Mouse (Mus musculus): ENCODE results near the gene Gfm1.

Gfm1 gene

DNA sequence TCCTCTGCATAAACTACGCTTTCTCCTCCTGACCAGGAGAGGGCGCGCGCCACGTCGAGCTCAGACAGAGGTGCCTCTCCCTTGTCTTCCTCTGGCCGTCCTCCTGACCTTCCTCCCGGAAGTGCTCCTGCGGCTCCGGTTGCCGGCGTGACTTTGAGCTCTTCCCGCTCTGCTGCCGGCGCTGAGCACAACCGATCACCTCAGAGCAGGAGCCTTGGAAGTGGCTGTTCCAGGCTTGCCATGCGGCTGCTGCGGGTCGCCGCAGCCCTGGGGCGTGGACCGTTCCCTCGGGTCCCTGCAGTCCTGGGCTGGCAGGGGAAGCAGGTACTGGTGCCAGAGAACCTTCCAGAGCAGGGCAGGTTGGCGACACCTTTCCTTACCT, at the start of gene Gfm1:
Gfm1 (plus strand) TSS at position 98 of the 382 bp plus-strand sequence.
- peak; percentile 87 to 90 for DNase-seq

DNA sequence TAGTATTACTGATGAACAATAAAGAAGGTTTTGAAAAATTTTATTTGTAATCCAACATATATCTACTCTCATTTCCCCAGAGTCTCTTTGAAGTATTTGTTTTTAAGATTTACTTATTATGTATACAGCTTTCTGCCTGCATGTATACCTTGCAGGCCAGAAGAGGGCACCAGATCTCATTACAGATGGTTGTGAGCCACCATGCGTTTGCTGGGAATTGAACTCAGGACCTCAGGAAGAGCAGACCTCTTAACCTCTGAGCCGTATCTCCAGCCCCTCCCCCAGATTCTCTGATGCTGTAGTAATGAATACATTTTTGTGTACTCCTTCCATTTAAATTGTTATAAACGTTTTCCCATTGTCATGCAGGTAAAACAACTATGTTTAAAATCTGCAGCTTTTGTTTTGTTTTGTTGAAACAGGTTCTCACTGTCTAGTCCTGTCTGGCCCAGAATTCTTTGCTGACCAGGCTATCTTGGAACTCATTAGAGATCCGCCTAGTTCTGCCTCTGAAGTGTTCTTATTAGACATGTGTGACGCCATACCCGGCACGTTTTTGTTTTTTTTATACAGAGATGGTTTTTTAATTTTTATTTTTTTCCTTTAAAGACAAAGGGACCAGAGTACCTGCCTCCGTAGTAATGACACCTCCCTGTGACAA, 428 bp upstream of the Gfm1 start:
- no peak for DNase-seq

DNA sequence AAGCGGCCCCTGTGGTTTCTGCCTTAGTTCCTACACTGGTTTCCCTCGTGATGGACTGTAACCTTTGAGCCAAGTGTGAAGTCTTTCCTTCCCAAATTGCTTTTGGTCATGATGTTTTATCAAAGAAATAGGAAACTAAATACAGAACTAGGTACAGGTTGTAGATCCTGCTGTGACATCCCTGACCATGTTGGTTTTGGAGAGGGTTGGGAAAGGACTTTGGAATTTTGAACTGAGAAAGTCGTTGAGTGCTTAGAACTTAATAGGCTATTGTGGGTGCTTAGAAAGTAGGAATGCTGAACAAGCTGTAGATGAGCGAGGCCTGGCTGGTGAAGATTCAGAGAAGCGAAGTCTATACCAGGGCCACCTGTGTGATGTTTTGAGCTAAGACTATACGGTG, 4.1 kb downstream of the Gfm1 start:
- no peak for DNase-seq

DNA sequence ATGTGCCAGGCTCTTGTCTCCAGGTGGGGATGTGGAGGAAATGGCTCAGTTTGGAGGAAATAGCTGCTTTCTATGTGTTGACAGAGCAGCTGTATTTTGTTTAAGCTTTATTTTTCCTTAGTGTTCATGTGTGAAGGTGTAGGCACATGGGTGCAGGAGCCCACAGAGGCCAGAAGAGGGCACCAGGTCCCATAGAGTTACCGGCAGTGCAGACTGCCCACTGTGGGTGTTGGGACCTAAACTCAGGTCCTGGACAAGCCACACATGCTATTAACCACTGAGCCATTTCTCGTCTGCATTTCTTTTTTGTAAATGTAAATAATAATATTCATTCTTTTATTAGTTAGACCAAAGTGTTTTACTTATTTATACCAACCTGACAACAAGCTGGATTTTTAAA, 17.2 kb downstream of the Gfm1 start:
- no peak for DNase-seq

DNA sequence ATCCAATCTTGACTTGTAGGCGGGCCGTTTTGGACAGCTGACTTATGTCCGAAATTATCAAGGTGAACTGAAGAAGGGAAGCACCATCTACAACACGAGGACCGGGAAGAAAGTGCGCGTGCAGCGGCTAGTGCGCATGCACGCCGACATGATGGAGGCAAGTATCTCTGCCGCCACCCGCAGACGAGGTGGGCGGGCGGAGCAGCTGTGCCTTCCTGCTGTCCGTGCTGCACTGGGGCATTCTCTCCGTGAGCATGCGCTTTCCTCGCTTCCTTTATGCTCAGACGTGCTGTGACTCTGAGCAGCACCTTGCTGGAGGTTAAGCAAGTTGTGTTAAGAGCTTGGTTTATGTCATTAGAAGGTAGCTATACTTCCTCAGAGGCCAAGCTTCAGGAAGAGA, 19.8 kb downstream of the Gfm1 start:
- peak; percentile 27 for DNase-seq

DNA sequence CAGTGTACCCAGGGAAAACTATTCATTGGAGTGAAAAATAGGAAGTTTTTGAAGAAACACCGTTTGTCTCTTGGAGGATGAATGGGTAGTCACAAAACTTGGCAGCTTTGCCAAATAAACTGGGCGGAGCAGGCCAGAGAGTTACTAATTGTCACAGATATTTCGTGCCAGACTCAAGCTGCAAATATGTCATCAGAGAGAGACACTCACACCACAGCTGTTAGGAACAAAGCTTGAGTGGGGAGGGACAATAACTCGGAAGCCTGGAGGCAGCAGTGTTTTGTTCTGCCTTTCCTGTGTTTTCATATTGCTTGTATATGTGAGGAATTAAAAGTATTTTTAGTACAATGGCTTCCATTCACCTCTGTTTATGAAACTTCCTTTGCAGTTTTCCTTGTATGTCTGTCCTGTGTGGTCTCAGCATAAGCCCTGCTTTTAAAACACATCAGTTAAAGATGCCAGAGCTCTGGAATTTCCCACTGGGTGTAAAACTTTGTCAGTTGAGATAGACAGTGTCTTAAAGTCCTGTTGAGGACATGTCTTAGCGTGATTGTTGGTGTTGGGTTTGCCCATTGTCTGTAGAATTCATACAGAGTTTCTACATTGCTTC, 20.8 kb downstream of the Gfm1 start:
- DNase-seq, result peak; percentile 20 to 64

DNA sequence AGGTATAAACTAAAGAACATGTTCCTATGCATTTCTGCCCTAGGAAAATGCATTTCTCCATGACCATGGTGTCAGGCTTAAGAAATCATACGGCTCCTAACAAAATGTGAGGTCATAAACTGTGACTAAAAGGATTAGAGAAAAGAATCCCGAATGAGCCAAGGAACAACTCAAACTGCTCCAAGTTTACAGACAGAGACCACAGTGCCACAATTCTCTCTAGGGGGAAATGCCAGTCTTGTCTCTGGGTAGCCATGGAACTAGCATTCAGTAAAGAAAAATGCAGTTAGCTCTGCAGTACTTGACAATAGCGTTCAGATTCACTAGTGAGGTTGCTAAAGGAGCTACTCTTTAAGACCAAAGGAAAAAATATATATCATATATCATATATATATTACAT, 30.0 kb downstream of the Gfm1 start:
- no peak for DNase-seq

DNA sequence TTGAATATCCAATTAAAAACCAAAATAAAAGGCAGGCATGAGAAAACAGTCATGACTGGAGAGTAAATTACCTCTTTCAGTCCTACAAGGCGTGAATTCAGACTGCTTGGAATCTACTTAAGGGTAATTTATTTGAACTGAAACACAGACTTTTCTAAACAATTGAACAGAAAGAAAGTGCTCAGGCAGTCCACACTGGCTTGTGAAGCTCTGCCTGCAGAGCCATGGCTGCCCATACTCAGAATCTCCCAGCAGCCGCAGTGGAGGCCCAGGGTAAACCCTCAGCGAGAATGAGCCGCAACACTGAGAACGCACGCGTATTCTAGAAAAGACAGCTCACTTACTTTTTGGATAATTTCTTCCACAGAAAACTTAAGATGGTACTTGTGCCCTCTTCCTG, 32.1 kb downstream of the Gfm1 start:
- no peak for DNase-seq

DNA sequence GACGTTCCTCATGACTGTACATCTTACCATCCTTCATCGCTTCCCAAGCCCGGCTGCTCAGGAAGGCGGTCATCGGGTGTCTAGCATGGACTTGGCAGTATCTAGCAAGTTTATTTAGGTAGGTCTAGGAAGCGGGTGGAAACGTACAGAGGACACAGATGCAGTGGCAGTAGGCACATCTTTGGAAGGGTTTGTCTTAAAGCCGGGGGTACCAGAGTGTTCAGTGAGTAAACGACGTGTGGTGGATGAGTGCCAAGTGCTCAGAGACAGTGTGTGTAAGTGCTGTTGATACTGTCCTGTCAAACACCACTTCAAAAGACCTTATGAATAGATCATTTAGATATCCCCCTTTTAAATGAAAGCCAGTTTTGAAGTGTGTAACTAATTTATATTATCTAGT, 32.7 kb downstream of the Gfm1 start:
- DNase-seq, result no peak

DNA sequence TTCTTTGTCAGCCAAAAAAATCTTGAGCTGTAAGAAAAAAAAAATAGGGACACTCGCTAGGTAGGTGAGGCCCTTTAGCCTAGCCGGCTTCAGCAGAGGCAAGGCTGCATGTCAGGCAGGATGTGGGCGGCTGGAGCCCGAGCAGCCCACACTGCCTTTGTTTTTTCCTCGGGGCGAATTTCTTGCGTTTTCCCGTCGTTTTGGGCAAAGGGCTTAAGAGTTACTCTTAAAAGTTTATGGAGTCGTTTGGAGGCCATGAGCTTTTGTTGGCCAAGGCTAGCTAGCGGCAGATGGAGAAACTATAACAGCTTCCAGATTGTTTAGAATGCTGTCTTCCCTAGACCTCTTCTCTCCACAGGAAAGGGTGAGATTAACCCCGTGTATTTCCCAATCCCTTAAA, 33.1 kb downstream of the Gfm1 start:
- DNase-seq, result no peak

DNA sequence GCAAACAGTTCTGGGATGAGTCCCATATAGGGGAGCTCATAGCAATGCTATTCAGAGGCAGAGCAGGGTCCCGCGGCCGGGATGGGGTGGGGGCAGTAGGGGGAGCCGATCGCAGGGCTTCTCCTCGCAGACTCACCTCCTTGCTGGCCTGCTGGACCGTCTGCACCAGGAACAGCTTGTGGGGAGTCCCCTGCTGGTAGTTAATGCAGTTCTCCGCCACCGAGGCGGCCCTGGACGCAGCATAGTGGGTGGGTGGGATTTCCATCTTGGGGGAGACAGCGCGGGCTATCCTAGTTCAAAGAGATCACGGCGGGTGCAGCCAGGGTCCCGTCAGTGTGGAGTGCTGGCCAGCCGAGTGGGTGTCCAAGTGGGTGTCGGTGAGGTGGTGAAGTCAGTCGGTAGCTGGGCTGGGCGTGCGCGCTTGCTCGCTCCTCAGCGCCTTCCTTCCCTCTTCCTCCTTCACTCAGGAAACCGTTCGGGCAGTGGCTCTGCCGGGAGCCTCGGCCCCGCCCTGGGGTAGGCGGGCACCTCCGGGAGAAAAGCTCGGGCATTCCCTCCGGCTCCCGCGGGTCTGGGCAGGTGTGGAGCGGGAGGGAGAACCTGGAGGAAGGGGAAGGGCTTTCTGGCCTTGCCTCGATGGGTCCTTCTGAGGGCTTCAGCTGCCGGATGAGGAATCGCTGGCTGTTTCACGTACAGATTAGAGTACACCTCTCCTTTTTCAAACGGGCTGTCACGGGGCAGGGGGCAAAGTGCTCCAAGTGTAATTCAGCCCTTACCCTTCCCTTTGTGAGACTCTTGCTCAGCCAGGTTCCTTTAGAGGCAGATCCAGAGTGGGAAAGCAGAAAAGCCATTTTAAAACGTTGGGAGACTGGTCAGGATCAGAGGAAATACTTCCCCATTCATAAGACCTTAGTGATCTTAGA, 33.8 kb downstream of the Gfm1 start, which contains the start of gene Lxn:
Lxn (minus strand) TSS at position 477 of the 923 bp plus-strand sequence.
- DNase-seq, result peak; percentile 82 to 88

DNA sequence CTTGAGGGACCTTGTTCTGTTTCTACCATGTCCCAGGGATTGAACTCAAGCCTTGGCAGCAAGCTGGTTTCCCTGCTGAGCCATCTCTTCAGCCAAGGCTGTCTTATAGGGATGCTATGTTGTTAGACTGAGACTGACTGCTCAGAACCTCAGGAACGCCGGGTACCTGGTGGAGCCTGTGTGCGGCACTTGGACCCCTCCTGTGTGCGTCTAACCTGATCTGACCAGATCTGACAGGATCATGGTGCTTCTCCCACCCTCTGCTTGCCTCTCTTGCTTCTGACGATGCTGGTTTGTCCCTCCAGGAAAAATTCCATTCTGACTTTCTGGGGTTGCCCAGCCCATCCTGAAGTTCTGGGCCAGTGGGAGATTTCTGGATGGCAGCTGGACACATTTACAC, 36.7 kb downstream of the Gfm1 start:
- DNase-seq, result no peak

DNA sequence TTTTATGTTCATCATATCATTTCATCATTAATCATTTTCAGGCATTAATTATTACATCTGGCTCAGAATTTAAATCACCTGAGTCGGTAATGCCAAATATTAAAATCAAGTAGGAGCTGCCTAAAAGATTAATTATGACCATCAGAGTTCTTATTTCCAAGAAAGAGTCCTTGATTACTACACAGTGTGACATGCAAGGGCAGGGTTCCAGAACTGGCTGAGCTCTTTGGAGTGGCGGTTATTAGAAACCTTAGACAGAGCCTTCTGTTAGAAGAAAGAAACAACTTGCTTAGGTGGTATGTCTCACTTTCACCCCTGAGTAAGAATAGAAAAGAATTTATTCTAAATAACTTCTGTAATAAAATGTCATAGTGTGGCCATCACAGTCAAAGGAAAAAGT, 37.4 kb downstream of the Gfm1 start:
- DNase-seq, result no peak

DNA sequence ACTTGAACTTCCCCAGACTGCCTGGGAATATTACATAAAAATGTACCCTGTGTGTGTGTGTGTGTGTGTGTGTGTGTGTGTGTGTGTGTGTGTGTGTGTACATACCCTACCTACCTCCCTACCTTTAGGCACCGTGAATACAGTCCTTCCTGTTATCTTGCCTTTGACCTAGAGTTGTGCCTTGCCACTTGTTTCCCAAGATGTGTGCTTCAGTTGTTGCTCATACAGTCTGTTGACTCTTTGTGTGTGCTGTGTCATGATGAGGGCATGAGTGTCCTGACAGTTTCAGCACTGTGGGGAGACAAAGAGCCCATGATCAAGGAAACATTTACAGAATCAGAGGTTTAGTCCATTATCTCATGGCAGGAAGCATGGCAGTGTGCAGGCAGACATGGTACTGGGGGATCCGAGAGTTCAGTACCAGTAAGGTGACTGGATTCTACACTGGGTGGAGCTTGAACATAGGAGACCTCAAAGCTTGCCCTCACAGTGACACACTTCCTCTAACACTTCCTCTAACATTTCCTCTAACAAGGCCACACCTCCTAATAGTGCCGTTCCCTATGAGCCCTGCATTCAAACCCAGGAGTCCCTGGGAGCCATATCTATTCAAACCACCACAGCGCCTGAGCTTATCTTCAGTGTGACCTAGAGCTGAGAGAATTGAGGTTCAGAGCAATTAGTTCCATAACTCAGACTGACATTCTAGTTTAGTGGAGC, 41.7 kb downstream of the Gfm1 start:
- no peak for DNase-seq

DNA sequence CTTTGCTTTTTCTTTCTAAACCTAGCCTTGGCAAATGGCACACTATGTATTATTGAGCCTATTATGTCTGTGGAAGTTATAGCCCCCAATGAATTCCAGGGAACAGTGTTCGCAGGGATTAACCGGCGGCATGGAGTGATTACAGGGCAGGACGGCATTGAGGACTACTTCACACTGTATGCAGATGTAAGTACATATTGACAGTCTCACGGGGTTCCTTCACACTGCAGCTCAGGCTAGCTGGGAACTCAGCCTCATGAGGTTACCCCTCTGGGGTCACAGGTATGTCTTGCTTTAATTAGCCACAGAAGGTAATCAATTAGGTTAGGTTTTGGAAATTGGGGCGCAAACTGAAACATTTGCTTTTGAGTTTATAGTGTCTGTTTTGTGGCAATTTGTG, 43.5 kb downstream of the Gfm1 start:
- DNase-seq, result no peak

DNA sequence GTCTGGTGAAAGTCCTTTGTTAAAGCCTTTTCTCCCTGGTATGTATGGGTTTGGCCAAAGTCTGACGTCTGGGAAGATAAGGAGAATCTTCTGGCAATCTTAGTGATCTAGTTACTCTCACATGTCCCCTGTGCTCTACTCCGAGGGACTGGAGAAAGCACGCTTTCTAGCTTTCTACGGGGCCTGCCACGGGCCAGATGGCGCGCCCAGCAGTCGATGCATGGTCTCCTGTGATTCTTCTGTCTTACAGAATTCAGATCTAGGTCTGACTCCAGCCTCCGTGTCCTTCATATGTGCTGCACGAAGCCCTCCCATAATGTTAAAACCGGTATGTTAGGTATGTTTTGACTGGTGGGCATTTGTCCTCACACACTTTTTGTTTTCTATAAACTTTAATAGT, 49.9 kb downstream of the Gfm1 start:
- DNase-seq, result no peak

DNA sequence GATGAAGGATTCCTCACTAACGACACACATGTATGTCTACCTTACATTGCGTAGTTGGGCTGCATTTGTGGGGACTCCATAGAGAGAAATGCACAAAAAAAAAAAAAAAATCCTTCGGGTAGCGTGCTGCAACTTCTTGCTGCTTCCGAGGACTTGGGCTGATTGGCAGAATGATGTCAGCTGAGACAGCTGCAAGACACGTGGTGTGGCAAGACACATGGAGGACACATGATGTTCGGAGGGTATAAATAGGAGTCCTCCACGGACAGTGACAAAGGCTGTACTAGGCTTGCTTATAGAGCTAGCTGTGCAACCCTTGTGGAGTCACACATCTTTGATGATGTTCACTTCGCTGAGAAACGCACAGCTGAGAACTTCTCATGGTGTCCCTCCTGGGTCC, 52.5 kb downstream of the Gfm1 start:
- no peak for DNase-seq

DNA sequence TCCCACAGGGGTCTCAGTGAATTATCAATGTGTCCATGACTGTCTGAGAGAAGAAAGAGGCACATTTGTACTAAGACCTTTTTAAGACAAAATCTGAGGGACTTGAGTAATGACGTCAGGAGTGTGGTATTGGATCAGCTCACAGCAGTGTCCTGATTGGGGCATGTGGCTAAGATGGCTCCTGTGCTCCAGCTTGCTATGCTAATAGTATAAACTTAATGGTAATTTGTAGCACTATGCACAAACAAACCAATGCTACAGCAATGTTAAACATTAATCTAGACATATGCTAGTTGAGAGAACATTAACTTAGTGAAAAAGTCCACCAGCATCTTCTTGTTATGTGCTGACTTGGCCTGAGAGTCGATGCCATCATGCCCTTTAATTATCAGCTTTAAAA, 55.3 kb downstream of the Gfm1 start:
- no peak for DNase-seq

DNA sequence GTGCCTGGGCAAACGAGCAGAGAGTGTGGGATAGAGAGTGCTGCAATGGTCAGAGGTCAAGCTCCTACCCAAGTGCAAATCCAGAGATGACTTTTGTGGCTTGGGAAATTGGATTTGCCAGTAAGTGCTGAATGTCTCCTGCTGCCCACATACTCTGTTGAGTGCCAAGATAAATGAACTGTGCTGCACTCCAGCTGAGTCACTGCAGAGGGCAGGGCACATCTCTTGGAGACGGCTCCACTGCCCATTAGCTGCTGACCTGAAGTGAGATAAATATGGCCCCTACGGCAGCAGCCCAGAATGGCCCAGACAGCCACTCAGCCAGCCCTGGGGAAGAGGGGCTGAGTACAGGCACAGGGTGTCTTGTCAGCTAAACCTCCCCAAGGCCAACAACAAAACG, 60.3 kb downstream of the Gfm1 start:
- DNase-seq, result no peak

DNA sequence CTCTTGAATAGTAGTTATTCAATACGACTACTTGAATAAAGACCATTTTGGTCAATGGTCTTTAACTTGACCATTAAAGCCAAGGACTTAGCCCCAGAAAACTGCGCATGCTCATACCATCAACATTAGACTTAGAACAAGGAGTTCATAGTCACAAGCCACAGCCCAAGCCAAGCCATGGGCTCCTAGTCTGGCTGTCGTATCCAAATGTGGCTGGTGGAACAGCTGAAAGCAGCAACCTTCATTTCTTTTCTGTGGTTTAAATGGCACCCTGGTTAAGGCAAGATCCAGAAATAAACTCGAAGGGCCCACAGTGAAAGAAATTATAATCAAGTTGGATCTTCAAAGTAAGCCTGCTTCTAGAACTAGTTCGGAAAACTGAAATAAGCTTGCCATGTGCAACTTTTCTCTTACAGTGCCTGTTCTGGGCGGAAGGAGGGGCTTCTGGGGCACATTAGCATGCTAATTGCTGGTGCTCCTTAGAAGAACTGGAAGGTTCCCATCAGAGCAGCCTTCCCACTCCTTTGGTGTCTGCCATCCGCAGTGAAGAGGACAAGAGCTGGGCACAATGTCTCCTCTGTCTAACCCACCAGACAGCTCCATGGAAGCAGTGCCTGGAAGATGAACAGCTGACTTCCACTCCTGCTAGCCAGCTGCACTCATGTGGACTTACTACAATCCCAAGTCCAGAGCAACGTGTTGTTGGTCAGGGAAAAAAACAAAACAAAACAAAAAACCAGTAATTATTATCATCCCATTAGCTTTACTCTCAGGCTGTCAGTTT, 62.4 kb downstream of the Gfm1 start:
- DNase-seq, result no peak

DNA sequence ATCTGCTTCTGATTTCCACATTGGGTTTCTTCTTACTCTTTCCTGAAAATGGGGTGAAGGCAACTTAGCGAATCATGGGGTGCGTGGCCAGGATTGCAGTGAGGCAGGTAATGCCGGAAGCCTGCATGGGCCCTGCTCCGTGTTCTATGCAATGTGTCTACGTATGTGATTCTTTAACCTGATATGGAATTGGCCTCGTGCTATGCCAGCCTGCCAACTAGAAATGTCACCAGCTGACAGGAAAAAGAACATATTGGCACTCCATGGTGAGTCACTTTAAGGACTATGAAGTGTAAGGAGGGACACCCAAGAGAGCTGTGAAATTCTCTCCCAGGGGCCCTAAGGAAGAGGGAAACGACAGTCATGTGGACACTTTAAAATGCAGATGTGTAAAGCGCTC, 63.2 kb downstream of the Gfm1 start:
- no peak for DNase-seq

DNA sequence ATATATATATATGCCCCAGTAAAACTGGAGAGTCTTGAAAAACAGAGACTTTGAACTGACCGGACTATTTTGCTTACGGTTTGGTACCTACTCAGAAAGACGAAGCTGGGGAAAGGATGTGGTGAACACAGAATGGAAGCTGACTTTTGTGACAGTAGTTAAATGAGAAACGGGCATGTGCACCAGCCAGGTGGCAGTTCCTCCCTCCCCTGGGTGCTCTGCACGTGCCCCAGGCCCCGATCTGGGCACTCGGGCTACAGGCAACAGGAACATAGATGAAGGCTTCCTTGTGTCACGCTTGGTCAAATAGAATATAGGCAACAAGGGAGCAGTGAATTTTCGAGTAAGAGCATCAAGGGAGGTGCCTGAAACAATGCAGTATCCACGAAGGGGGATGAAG, 66.4 kb downstream of the Gfm1 start:
- no peak for DNase-seq
